Mouse (Mus musculus) hindbrain, embryonic 14.5 days (tissue): Measurements from ENCODE around the gene Lmntd1. TPM values are rescaled to one million over a fixed set of nuclear protein-coding genes. Genes with fewer than 3 reads are reported as not detected.

Experiments used
- ATAC-seq: fragments of 200-750 bp; cut with Nextera tagmentation; 2 replicates; pipeline ENCODE4 v1.8.0; 2017; ENCODE audit warnings: moderate number of reproducible peaks, mild to moderate bottlenecking, moderate TSS enrichment, moderate library complexity; ENCODE audit not compliant: low FRiP score
- DNase-seq: peaks from one replicate; pipeline ENCODE4 v3.0.0-alpha.2; 2015; ENCODE audit warnings: low spot score
- H3K27ac ChIP-seq: fragments of 300-500 bp; sonication (generic); 2 replicates; pipeline ENCODE4 v1.5.1; 2014; ENCODE audit warnings: mild to moderate bottlenecking, moderate library complexity
- H3K27me3 ChIP-seq: fragments of 300-500 bp; sonication (generic); 2 replicates; pipeline ENCODE4 v1.6.1; 2014; ENCODE audit warnings: mild to moderate bottlenecking, low read length, mixed read lengths; ENCODE audit not compliant: control insufficient read depth, insufficient read depth
- H3K36me3 ChIP-seq: fragments of 300-500 bp; sonication (generic); replicated peaks from 2 replicates; pipeline ENCODE4 v1.6.1; 2014; ENCODE audit not compliant: control insufficient read depth, insufficient read depth
- H3K4me1 ChIP-seq: fragments of 300-500 bp; sonication (generic); replicated peaks from 2 replicates; pipeline ENCODE4 v1.6.1; 2014; ENCODE audit warnings: antibody characterized with exemption, low read length, mixed read lengths; ENCODE audit not compliant: control insufficient read depth, insufficient read depth
- H3K4me2 ChIP-seq: fragments of 300-500 bp; sonication (generic); replicated peaks from 2 replicates; pipeline ENCODE4 v1.6.1; 2014; ENCODE audit warnings: mild to moderate bottlenecking, moderate library complexity
- H3K4me3 ChIP-seq: fragments of 300-500 bp; sonication (generic); replicated peaks from 2 replicates; pipeline ENCODE4 v1.5.1; 2014; ENCODE audit warnings: mild to moderate bottlenecking, low read length
- H3K9ac ChIP-seq: fragments of 300-500 bp; sonication (generic); 2 replicates; pipeline ENCODE4 v1.6.1; 2014
- H3K9me3 ChIP-seq: fragments of 300-500 bp; sonication (generic); 2 replicates; pipeline ENCODE4 v1.6.1; 2016; ENCODE audit warnings: low read length; ENCODE audit not compliant: control insufficient read depth
- WGBS: fragments of 180-500 bp; shearing (Covaris S2); extraction: QIAGEN DNeasy Blood & Tissue Kit; methylation state at CpG from one replicate; pipeline ENCODE4 v1.1.7; 2014; 5-methylcytosine and 5-hydroxymethylcytosine counted together
- polyA plus RNA-seq: library from polyadenylated mRNA; unstranded; fragments of >200 nt; fragmentation: Nextera tagmentation; extraction: Ambion mirVana; gene quantifications from 2 replicates; pipeline ENCODE4 v1.2.1, GENCODE M21; 2014

Gene Lmntd1
- 0.95 and 1.3 TPM in 2 replicates for polyA plus RNA-seq

DNA sequence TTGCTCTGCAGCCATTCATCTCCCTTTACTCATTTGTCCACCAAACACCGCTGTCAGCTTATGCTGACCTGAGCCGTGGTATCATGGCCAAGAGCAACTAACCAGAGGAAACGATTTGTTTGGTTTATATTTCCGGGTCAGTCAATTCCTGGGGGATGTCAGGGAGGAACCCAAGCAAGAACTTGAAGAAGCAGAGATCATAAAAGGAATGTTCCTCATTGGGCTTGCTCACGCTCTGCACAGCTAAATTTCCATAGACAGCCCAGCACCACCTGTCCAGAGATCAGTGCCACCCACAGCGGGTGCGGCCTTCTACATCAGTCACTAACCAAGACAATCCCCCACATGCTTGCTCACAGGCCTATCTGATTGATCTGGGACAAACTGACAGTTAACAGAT is at the start of gene Lmntd1:
TSS of gene Lmntd1 (minus strand) at position 101 of the 400 bp plus-strand sequence.
- 90% methylated on average over 7 of the region's 7 CpGs for WGBS
- Histone ChIP-seq H3K27ac (no peak within 1 kb of the TSS), H3K4me2 (no peak within 1 kb of the TSS), H3K27me3 (no peaks in the 10 kb centered on the region), H3K4me3 (no peak within 1 kb of the TSS), H3K9ac (no peak within 1 kb of the TSS), H3K9me3 (no peaks in the 10 kb centered on the region), H3K4me1 (no peaks in the 10 kb centered on the region), H3K36me3 (no peaks in the 10 kb centered on the region)
- no peak for DNase-seq
- ATAC-seq, result no peak

- Histone ChIP-seq H3K4me1 (0 out of 2 replicates have a peak, but pooled peaks cover 6% of the 10 kb centered on the region), H3K4me2 (no peak overlapping the region), H3K9ac (no peak overlapping the region), H3K4me3 (no peak overlapping the region), H3K36me3 (no peaks in the 10 kb centered on the region), H3K27me3 (no peaks in the 10 kb centered on the region), H3K9me3 (no peaks in the 10 kb centered on the region), H3K27ac (no peak overlapping the region)
- WGBS, result 63% methylated on average over 11 of the region's 11 CpGs
- ATAC-seq (no peak), DNase-seq (no peak)
These were observed 46.8 kb upstream of the Lmntd1 start for GRCm38 (mm10) chr6:145660943-145661342.

DNA sequence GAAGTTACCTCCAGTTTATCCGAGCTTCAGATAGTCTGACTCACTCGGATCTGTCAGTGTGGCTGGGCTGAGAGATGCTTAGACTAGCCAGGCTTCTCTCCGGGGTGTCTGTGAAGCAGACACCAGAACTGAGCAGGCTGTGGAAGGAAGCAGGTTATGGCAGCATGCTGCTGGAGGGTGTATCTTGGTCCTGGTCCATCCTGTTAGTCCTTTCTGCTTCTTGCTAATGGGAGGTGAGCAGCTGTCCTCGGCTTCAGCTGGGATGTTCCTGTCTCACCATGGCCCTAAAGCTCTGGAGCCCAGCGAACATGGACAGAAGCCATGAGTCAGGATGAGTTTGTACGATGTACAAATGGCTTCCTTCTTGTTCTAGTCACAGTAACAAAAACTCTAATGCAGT is 45.0 kb upstream of the Lmntd1 start:
- Histone ChIP-seq H3K9me3 (no peaks in the 10 kb centered on the region), H3K4me2 (no peak overlapping the region), H3K27me3 (no peaks in the 10 kb centered on the region), H3K4me3 (no peak overlapping the region), H3K9ac (no peak overlapping the region), H3K4me1 (0 out of 2 replicates have a peak, but pooled peaks cover 3% of the 10 kb centered on the region), H3K36me3 (no peaks in the 10 kb centered on the region), H3K27ac (no peak overlapping the region)
- ATAC-seq (no peak), DNase-seq (no peak)
- 78% methylated on average over 6 of the region's 6 CpGs for WGBS

DNA sequence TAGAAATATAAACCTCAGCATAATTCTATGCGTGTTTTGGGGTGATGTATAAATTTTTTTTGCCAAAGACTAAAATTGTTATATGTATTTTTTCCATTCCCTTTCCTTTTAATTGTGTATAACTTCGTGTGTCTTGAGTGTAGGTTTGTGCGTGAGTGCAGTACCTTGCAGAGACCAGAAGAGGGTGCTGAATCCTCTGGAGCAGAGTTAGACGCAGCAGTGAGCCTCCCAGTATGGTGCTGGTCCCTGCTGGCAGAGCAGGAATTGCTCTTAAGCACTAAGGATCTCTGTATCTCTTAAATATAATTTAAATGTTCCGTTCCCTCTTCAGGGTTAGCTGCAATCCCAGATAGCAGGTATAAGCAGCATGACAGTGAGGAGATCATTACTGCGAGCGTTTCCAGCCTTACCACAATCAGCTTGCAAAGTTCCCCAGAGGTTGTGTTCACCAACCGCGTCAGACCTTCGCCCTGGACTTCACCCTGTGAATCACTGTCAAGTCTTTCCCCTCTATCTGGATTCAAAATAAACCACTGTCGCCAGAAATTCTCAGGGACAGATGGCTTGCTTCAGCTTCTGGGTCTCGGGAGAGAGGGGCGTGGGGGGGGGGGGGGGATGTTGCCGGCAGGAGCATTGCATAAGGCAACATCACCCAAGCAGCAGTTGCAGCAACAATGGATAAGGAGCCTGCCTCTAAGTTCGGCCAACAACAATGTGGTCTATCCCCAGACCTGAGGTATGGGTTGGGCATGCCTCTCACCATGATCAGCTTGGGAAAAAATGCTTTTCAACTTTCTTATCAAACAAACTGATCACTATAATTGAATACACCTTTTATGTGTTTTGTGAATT is 42.8 kb upstream of the Lmntd1 start:
- no peak for DNase-seq
- WGBS, result 71% methylated on average over 15 of the region's 15 CpGs
- no peak overlapping the region for H3K4me2 ChIP-seq

DNA sequence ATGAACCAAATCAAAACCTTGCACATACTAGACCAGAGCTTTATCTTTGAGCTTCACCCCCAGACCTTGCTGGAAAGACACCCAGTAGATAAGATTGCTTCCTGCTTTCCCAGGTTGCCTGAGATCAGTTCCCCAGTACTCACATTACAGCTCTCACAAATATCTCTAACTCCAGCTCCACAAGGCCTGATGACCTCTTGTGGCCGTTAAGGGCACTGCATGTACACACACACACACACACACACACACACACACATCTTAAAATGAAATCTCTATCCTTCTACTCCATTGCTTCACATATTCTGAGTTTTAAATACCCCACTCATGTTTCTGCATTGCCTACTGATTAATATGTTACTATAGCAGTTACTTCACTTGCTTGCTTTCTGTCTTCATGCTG is 41.6 kb upstream of the Lmntd1 start:
- Histone ChIP-seq H3K4me2 (no peak overlapping the region), H3K27ac (no peak overlapping the region), H3K27me3 (no peaks in the 10 kb centered on the region), H3K9me3 (no peaks in the 10 kb centered on the region), H3K4me3 (no peak overlapping the region), H3K4me1 (no peaks in the 10 kb centered on the region; the same call in 1 of the 2 replicates), H3K36me3 (no peaks in the 10 kb centered on the region), H3K9ac (no peak overlapping the region)
- 100% methylated on average over 1 of the region's 1 CpGs for WGBS
- ATAC-seq (no peak), DNase-seq (no peak)

More for the DNA sequence above, 42.8 kb upstream of the Lmntd1 start:
- Histone ChIP-seq H3K27ac (no peak overlapping the region), H3K4me3 (no peak overlapping the region), H3K9me3 (no peaks in the 10 kb centered on the region), H3K36me3 (no peaks in the 10 kb centered on the region), H3K27me3 (no peaks in the 10 kb centered on the region), H3K9ac (no peak overlapping the region), H3K4me1 (no peaks in the 10 kb centered on the region; the same call in 1 of the 2 replicates)
- no peak for ATAC-seq

DNA sequence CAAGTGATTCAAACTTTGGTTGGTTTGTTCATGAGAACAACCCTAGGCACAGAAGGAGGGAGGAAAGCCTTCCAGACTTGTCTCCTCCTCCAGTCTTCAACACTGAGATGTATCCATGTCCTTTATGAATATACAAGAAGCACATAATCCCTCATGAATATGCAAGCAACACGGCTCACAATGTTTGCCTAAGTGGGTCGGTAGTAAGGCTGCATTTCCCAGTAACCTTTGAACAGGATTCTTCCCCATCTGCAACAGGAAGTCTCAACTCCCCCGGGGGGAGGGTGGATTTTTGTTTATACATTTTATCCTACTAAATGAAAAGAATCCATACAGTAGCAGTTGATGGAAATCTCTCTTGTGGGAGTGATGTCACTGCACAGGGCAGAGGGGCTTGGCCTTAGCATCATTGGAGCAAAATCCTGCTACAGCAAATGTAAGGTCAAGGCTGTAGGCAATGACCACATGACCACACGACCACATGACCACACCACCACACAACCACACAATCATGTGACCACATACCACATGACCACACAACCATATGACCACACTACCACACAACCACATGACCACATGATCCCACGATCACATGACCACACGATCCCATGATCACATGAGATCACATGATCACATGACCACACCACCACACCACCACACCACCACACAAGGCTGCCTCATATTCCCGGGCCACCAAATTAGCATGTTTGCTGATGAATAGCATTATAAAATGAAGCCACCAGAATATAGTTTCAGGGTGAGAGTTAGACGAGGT is 40.1 kb upstream of the Lmntd1 start:
- no peaks in the 10 kb centered on the region for H3K27me3 ChIP-seq
- H3K9me3 ChIP-seq, result no peaks in the 10 kb centered on the region
- H3K27ac ChIP-seq, result no peak overlapping the region
- 70% methylated on average over 8 of the region's 8 CpGs for WGBS
- H3K4me3 ChIP-seq, result no peak overlapping the region
- no peak overlapping the region for H3K9ac ChIP-seq
- no peak for DNase-seq
- ATAC-seq, result no peak; the same call in 1 of the 2 replicates
- no peaks in the 10 kb centered on the region for H3K36me3 ChIP-seq
- no peaks in the 10 kb centered on the region; the same call in 1 of the 2 replicates for H3K4me1 ChIP-seq
- H3K4me2 ChIP-seq, result no peak overlapping the region

DNA sequence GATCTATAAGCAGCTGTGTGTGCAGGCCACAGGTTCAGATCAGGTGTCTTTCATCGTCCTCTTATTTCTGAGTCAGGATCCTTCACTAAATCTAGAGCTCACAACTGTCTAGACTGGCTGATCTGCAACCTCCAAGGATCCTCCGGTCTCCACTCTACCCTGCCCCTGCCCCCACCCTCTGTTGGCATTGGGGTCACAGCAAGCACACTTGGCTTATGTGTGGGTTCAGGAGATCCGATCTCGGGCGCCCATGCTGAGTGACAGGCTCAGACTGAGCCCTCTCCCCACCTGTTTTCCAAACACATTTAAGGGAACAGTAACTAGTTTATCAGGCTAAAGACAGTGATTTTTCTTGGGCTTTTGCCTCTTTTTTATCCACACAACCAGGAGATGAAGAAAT is 39.5 kb upstream of the Lmntd1 start:
- Histone ChIP-seq H3K27me3 (no peaks in the 10 kb centered on the region), H3K4me1 (no peaks in the 10 kb centered on the region; the same call in 1 of the 2 replicates), H3K9me3 (no peaks in the 10 kb centered on the region), H3K27ac (no peak overlapping the region), H3K36me3 (no peaks in the 10 kb centered on the region), H3K9ac (no peak overlapping the region), H3K4me3 (no peak overlapping the region), H3K4me2 (no peak overlapping the region)
- ATAC-seq, result no peak
- WGBS, result 84% methylated on average over 5 of the region's 5 CpGs
- DNase-seq, result no peak

- H3K4me1 ChIP-seq, result no peaks in the 10 kb centered on the region; the same call in 1 of the 2 replicates
- H3K36me3 ChIP-seq, result no peaks in the 10 kb centered on the region
- ATAC-seq, result no peak
- H3K4me2 ChIP-seq, result no peak overlapping the region
- no peaks in the 10 kb centered on the region for H3K9me3 ChIP-seq
- no peak for DNase-seq
- no peak overlapping the region for H3K4me3 ChIP-seq
- 83% methylated on average over 5 of the region's 5 CpGs for WGBS
- H3K9ac ChIP-seq, result no peak overlapping the region
- H3K27ac ChIP-seq, result no peak overlapping the region
- H3K27me3 ChIP-seq, result no peaks in the 10 kb centered on the region
These were observed 38.9 kb upstream of the Lmntd1 start for GRCm38 (mm10) chr6:145652986-145653385.

DNA sequence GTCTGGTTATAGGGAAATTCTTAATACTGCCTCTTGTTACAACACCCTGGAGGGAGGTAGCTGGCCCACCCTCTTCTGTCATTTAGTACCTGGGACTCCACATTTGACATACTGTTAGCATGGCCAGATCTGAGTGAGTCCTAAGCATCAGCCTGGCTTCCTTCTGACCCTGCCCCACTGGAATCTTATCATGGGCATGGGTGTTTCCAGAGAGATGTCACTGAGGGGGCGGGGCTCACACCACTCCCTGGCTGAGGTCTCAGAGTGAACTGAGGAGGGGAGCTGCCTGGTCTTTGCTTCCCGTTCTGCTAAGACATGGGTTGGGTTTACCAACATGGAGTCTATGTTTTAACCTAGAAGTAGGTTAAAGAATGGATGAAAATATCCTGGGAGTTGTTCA is 37.9 kb upstream of the Lmntd1 start:
- no peak overlapping the region for H3K9ac ChIP-seq
- H3K36me3 ChIP-seq, result no peaks in the 10 kb centered on the region
- DNase-seq (no peak), ATAC-seq (no peak)
- no peak overlapping the region for H3K4me2 ChIP-seq
- H3K4me1 ChIP-seq, result no peaks in the 10 kb centered on the region; the same call in 1 of the 2 replicates
- no peaks in the 10 kb centered on the region for H3K9me3 ChIP-seq
- no peak overlapping the region for H3K4me3 ChIP-seq
- H3K27me3 ChIP-seq, result no peaks in the 10 kb centered on the region
- H3K27ac ChIP-seq, result no peak overlapping the region
- WGBS, result 85% methylated on average over 2 of the region's 2 CpGs
